Mouse (Mus musculus) liver, embryonic 11.5 days (tissue): ENCODE measurements around the gene Tirap. TPM values are rescaled to one million over a fixed set of nuclear protein-coding genes. Genes with fewer than 3 reads are reported as not detected.
A peak's percentile ranks its signal among the peaks of the same experiment; 100 is the strongest.

ENCODE experiments used
- ATAC-seq: fragments of 200-750 bp; cut with Nextera tagmentation; replicated peaks from 2 replicates; pipeline ENCODE4 v1.8.0; 2017; ENCODE audit warnings: moderate number of reproducible peaks, mild to moderate bottlenecking, moderate TSS enrichment, moderate library complexity; ENCODE audit not compliant: low FRiP score
- DNase-seq: peaks from one replicate; pipeline ENCODE4 v3.0.0-alpha.2; 2017; ENCODE audit warnings: low spot score
- H3K27ac ChIP-seq: fragments of 300-500 bp; sonication (generic); 2 replicates; pipeline ENCODE4 v1.5.1; 2014; ENCODE audit warnings: mild to moderate bottlenecking, low read depth, low read length, control low read depth
- H3K27me3 ChIP-seq: fragments of 300-500 bp; sonication (generic); replicated peaks from 2 replicates; pipeline ENCODE4 v1.6.1; 2014; ENCODE audit warnings: low read length, mixed read lengths; ENCODE audit not compliant: control insufficient read depth, insufficient read depth
- H3K36me3 ChIP-seq: fragments of 300-500 bp; sonication (generic); 2 replicates; pipeline ENCODE4 v1.6.1; 2014; ENCODE audit warnings: mild to moderate bottlenecking, low read length, moderate library complexity, mixed read lengths; ENCODE audit not compliant: control insufficient read depth, insufficient read depth
- H3K4me1 ChIP-seq: fragments of 300-500 bp; sonication (generic); replicated peaks from 2 replicates; pipeline ENCODE4 v1.6.1; 2014; ENCODE audit warnings: low read length, mixed read lengths; ENCODE audit not compliant: control insufficient read depth, insufficient read depth
- H3K4me2 ChIP-seq: fragments of 300-500 bp; sonication (generic); 2 replicates; pipeline ENCODE4 v1.6.1; 2014; ENCODE audit warnings: mild to moderate bottlenecking, control low read depth, moderate library complexity
- H3K4me3 ChIP-seq: fragments of 300-500 bp; sonication (generic); 2 replicates; pipeline ENCODE4 v1.5.1; 2014; ENCODE audit warnings: low read depth, low read length, control low read depth
- H3K9ac ChIP-seq: fragments of 300-500 bp; sonication (generic); 2 replicates; pipeline ENCODE4 v1.6.1; 2014; ENCODE audit warnings: low read depth, low read length, control low read depth
- H3K9me3 ChIP-seq: fragments of 300-500 bp; sonication (generic); 2 replicates; pipeline ENCODE4 v1.6.1; 2016; ENCODE audit warnings: low read length, inconsistent platforms, mixed read lengths; ENCODE audit not compliant: control insufficient read depth
- WGBS: fragments of 180-500 bp; shearing (Covaris S2); extraction: QIAGEN DNeasy Blood & Tissue Kit; methylation state at CpG from one replicate; pipeline ENCODE4 v1.1.7; 2014; 5-methylcytosine and 5-hydroxymethylcytosine counted together
- polyA plus RNA-seq: library from polyadenylated mRNA; unstranded; fragments of >200 nt; fragmentation: Nextera tagmentation; extraction: Ambion mirVana; gene quantifications from 2 replicates; pipeline ENCODE4 v1.2.1, GENCODE M21; 2014

The Tirap gene
- polyA plus RNA-seq, 1 experiment from 2014 or later, result 11.0 TPM

- Histone ChIP-seq H3K4me1 (peaks cover 13% of the 10 kb centered on the region), H3K27me3 (no peaks in the 10 kb centered on the region), H3K9me3 (no peaks in the 10 kb centered on the region), H3K9ac (no peak overlapping the region), H3K4me3 (no peak overlapping the region; the same call in 1 of the 2 replicates), H3K4me2 (peak overlapping the region; percentile 93; the same call in 1 of the 2 replicates), H3K27ac (no peak overlapping the region), H3K36me3 (no peaks in the 10 kb centered on the region)
- ATAC-seq (no peak), DNase-seq (no peak)
- WGBS, result 82% methylated on average over 10 of the region's 10 CpGs
These were observed 1.7 kb downstream of the Tirap start for GRCm38 (mm10) chr9:35198351-35198750.

- Histone ChIP-seq H3K9me3 (no peaks in the 10 kb centered on the region), H3K4me1 (peaks cover 10% of the 10 kb centered on the region), H3K4me2 (no peak overlapping the region), H3K9ac (no peak overlapping the region), H3K27ac (no peak overlapping the region), H3K4me3 (no peak overlapping the region), H3K27me3 (no peaks in the 10 kb centered on the region), H3K36me3 (no peaks in the 10 kb centered on the region)
- no peak for DNase-seq
- ATAC-seq, result no peak
- WGBS, result 86% methylated on average over 3 of the region's 3 CpGs
These were observed 2.5 kb downstream of the Tirap start for GRCm38 (mm10) chr9:35197625-35198024.

- Histone ChIP-seq H3K4me1 (0 out of 2 replicates have a peak, but pooled peaks cover 4% of the 10 kb centered on the region), H3K4me2 (no peak overlapping the region), H3K27me3 (no peaks in the 10 kb centered on the region), H3K27ac (no peak overlapping the region), H3K9me3 (no peaks in the 10 kb centered on the region), H3K4me3 (no peak overlapping the region), H3K9ac (no peak overlapping the region), H3K36me3 (no peaks in the 10 kb centered on the region)
- ATAC-seq (no peak), DNase-seq (no peak)
- 77% methylated on average over 3 of the region's 3 CpGs for WGBS
These were observed 6.0 kb downstream of the Tirap start for GRCm38 (mm10) chr9:35194048-35194447.

- DNase-seq (no peak), ATAC-seq (no peak)
- H3K9me3 ChIP-seq, result no peaks in the 10 kb centered on the region
- H3K36me3 ChIP-seq, result no peaks in the 10 kb centered on the region
- no peaks in the 10 kb centered on the region for H3K27me3 ChIP-seq
- no peak overlapping the region for H3K9ac ChIP-seq
- no peak overlapping the region for H3K4me2 ChIP-seq
- no peak overlapping the region for H3K27ac ChIP-seq
- WGBS, result 80% methylated on average over 11 of the region's 11 CpGs
- no peak overlapping the region for H3K4me3 ChIP-seq
- no peaks in the 10 kb centered on the region for H3K4me1 ChIP-seq
These were observed 7.0 kb downstream of the Tirap start for GRCm38 (mm10) chr9:35192983-35193542.

- DNase-seq, result no peak
- Histone ChIP-seq H3K4me3 (no peak overlapping the region), H3K9me3 (no peaks in the 10 kb centered on the region), H3K36me3 (no peaks in the 10 kb centered on the region; the same call in 1 of the 2 replicates), H3K9ac (no peak overlapping the region), H3K27me3 (no peaks in the 10 kb centered on the region), H3K4me2 (no peak overlapping the region), H3K4me1 (no peaks in the 10 kb centered on the region), H3K27ac (no peak overlapping the region)
- ATAC-seq, result no peak
- WGBS, result 87% methylated on average over 22 of the region's 22 CpGs
These were observed 11.4 kb downstream of the Tirap start for GRCm38 (mm10) chr9:35188700-35189099.

- no peak for DNase-seq
- Histone ChIP-seq H3K9ac (no peak overlapping the region), H3K27me3 (no peaks in the 10 kb centered on the region), H3K4me3 (no peak overlapping the region), H3K9me3 (no peaks in the 10 kb centered on the region), H3K4me1 (no peaks in the 10 kb centered on the region), H3K36me3 (no peaks in the 10 kb centered on the region; the same call in 1 of the 2 replicates), H3K4me2 (no peak overlapping the region), H3K27ac (no peak overlapping the region)
- 78% methylated on average over 10 of the region's 10 CpGs for WGBS
- no peak for ATAC-seq
These were observed 12.7 kb downstream of the Tirap start for GRCm38 (mm10) chr9:35187351-35187903.

- no peaks in the 10 kb centered on the region for H3K4me1 ChIP-seq
- no peaks in the 10 kb centered on the region for H3K27me3 ChIP-seq
- no peak for ATAC-seq
- no peaks in the 10 kb centered on the region for H3K9me3 ChIP-seq
- no peaks in the 10 kb centered on the region; the same call in 1 of the 2 replicates for H3K36me3 ChIP-seq
- no peak overlapping the region for H3K9ac ChIP-seq
- no peak overlapping the region for H3K4me3 ChIP-seq
- no peak for DNase-seq
- whole genome bisulfite sequencing, result 87% methylated on average over 4 of the region's 4 CpGs
- H3K27ac ChIP-seq, result no peak overlapping the region
- H3K4me2 ChIP-seq, result no peak overlapping the region
These were observed 13.7 kb downstream of the Tirap start for GRCm38 (mm10) chr9:35186430-35186829.

GRCm38 (mm10) chr9:35183359-35183758 is 16.7 kb downstream of the Tirap start:
- WGBS, result 36% methylated on average over 5 of the region's 5 CpGs
- Histone ChIP-seq H3K9me3 (no peaks in the 10 kb centered on the region), H3K27me3 (no peaks in the 10 kb centered on the region)

GRCm38 (mm10) chr9:35182832-35183231 is 17.3 kb downstream of the Tirap start:
- H3K4me3 ChIP-seq, result no peak overlapping the region
- WGBS, result 54% methylated on average over 2 of the region's 2 CpGs
- H3K9me3 ChIP-seq, result no peaks in the 10 kb centered on the region
- H3K27ac ChIP-seq, result no peak overlapping the region
- no peak for ATAC-seq
- no peaks in the 10 kb centered on the region for H3K4me1 ChIP-seq
- no peaks in the 10 kb centered on the region; the same call in 1 of the 2 replicates for H3K36me3 ChIP-seq
- no peaks in the 10 kb centered on the region for H3K27me3 ChIP-seq
- no peak for DNase-seq
- H3K4me2 ChIP-seq, result no peak overlapping the region
- no peak overlapping the region for H3K9ac ChIP-seq

More at GRCm38 (mm10) chr9:35183359-35183758, 16.7 kb downstream of the Tirap start:
- H3K4me1 ChIP-seq, result no peaks in the 10 kb centered on the region
- DNase-seq (no peak), ATAC-seq (no peak)
- no peak overlapping the region for H3K27ac ChIP-seq
- no peak overlapping the region for H3K4me3 ChIP-seq
- no peak overlapping the region for H3K9ac ChIP-seq
- no peak overlapping the region for H3K4me2 ChIP-seq
- H3K36me3 ChIP-seq, result no peaks in the 10 kb centered on the region; the same call in 1 of the 2 replicates
